Mouse (Mus musculus) adrenal gland, adult 2 months (tissue): ENCODE data around the gene Fabp3. TPM values are rescaled to one million over a fixed set of nuclear protein-coding genes. Genes with fewer than 3 reads are reported as not detected.

ENCODE experiments used
- DNase-seq: peaks from one replicate; pipeline ENCODE4 v3.0.0; 2021
- long read RNA-seq: library from polyadenylated mRNA; stranded (forward); transcript quantifications from one replicate; pipeline ENCODE4 v2.0.0, GENCODE M21; 2021
- polyA plus RNA-seq: library from polyadenylated mRNA; depleted of rRNA; stranded (reverse); fragments of >200 nt; gene quantifications from 2 replicates; pipeline ENCODE4 v1.2.3, GENCODE M21; 2012; rRNA removed
- total RNA-seq, 2 experiments: library from RNA; stranded (reverse); gene quantifications; 2 replicates each; pipeline ENCODE4 v1.2.3; 2021

The Fabp3 gene
- total RNA-seq (100 to 1,000 TPM in 1 of 2 experiments, 10 to 100 TPM in 1; 51.1 to 150 TPM), polyA plus RNA-seq (19.0 and 24.8 TPM in 2 replicates)
- long read RNA-seq, transcript Fabp3-201 (4 exons, 823 nt): major isoform, 163 of 167 reads
- long read RNA-seq, partial matches to known transcripts: 3 of 167 reads
- long read RNA-seq, other reads (novel, unspliced or antisense): 1 of 167 reads

GRCm38 (mm10) chr4:130308231-130309081 is at the start of gene Fabp3, which contains the start of gene Gm10570:
Fabp3 (plus strand) TSS chr4:130308595.
Gm10570 (minus strand) TSS chr4:130308674.
- DNase-seq: no peak

- DNase-seq: no peak
Observed at GRCm38 (mm10) chr4:130260406-130260805, 48.0 kb upstream of the Fabp3 start.

DNA sequence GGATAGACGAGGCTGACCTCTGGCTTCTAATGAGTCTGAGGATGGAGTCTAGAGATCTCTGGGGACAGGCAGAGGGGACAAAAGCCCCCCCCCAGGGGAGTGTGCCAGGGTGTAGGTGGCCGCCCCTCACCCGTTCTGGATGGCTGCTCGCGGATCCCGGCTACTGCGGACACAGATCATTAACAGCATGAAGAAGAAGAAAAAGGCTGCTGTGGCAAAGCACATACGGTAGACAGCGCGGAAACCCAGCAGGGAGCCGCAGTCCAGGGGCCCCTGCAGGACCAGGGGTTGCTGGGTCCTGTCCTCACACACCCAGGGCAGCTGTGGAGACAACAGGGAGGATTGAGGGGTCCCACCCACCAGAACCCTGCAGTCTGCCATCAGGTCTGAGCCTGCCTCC is 44.3 kb upstream of the Fabp3 start:
- DNase-seq: no peak

GRCm38 (mm10) chr4:130264698-130265349 is 43.6 kb upstream of the Fabp3 start:
- DNase-seq: peak; percentile 57

GRCm38 (mm10) chr4:130266601-130267000 is 41.8 kb upstream of the Fabp3 start:
- DNase-seq: no peak

DNA sequence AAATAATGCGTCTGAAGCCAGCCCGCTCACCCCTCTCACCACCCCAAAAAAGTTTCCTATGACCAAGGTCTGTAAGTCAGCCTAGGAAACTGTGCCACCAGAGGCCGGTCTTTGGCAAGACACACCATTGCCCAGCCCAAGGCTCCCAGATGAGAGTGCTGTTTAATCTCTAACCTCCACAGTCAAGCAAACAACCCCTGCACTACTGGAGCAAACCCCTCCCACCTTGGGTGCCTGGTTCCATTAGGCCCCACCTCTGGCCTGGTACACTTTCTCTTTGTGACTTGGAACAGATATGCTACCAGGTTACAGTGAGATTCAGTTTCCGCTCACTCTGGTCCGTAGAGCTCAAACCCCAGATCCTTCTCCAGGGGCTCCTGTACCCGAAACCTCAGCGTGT is 41.3 kb upstream of the Fabp3 start:
- DNase-seq: no peak

DNA sequence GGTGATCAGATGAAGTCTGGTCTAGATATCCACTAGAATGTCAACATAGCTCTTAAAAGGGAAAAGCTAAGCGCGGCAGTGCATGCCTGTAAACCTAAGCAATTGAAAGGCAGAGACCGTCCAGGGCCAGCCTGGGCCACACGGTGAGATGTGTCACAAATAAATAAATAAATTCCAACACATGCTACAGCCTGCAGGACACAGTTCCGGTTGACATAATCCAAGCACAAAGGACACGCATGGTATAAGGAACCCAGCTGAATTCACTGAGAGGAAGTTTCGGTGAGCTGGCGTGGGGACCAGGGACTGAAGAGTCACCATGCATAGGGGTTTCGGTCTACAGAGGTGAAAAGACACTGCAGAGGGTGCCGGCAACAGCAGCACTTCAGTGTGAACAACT is 39.7 kb upstream of the Fabp3 start:
- no peak for DNase-seq

DNA sequence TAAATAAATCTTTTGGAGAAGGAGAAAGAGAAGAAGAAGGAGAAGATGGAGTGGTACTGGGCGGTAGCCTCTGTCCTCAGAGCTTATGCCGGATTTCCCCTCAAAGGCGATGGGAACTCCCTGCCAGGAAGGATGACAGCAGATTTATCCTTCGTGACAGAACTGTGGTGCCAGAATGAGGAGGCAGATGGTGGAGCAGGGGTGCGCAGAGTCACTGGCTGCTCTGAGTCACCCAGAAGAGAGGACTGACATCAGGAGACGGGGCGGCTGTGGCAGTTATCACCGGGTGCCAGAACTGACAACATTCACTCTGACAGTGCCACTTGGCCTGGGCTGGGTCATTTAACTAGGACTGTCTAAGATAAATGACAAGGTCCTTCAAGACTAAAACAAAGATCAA is 38.3 kb upstream of the Fabp3 start:
- peak; percentile 48 for DNase-seq

GRCm38 (mm10) chr4:130270611-130271347 is 37.6 kb upstream of the Fabp3 start:
- DNase-seq: no peak

- DNase-seq: peak; percentile 78
Observed at GRCm38 (mm10) chr4:130273698-130274345, 34.6 kb upstream of the Fabp3 start.

DNA sequence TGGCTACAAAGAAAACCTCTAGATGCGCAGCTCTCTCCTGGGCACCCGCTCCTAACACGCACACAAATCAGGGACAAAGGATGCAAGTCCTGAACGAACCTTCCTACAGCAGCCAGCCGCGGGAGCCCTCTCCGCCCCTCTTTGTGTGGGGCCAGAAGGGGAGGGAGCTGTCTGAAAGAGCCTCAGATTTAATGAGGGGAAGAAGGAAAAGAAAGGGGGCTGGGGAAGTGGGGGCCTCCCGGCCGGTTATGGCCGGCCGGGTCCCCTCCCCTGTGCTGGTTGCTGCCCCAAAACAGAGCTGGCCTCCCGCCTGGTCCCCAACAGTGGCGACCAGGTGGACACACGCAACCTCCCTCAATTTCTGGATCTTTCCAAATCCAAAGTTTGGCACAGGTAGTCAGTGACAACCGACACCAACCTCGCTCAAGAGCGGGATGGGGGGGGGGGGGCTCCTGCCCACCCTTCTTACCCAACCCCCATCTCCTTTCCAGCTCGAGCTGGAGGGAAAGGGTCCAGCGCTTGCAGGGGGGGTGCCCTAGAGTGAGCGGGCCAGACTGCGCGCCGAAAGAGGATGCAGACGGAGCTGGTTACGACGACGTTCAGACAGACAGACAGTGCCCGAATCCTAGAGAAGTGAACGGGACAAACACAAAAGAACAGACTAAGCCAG is 33.9 kb upstream of the Fabp3 start:
- no peak for DNase-seq

DNA sequence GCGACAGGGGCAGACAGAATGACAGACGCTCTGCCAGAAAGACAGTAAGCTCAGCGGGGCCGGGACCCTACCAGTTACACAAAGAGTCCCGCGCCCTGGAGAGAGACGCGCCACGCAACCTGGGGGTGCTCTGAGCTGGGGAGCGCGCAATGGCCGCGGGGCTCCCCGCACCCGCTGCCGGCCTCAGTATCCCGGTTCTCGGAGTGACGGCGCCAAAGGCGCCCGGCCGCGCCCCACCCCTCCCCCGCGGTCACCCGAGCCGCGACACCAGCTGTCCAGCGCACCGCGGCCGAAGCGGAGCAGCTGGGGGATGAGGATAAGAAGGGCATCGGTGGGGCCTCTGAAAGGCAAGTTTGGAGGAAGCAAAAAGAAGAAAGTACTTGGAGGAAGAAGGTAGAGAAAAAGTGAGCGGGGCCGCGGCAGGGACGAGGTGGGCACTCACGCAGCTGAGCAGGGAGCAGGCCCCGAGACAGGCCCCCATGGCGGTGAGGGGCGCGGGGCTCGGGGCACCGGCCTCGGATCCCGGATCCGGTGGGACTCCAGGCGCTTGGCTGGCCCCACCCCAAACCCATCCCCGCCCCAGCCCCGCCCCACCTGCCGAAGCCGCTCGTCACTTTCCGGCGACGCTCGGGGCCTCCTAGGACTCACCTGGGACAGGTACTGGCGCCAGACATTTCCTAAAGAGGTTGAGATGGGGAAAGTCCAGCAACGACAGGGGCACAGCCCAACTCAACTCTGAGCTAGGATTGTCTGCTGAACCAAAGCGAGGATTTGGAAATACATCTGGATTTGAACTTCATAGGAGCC is 33.2 kb upstream of the Fabp3 start:
- no peak for DNase-seq

DNA sequence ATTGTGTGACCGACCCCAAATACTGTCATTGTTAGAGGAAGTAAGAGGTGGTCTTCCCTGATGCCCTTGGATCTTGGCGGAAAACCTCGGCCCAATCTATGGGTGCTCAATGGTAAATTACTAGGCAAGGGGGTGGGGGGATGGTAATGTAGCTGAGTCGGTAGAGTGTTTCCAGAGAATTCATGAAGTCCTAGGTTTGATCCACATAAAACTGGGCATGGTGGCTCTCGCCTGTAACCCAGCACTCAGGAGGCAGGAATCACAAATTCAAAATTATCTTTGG is 32.6 kb upstream of the Fabp3 start:
- DNase-seq: no peak

DNA sequence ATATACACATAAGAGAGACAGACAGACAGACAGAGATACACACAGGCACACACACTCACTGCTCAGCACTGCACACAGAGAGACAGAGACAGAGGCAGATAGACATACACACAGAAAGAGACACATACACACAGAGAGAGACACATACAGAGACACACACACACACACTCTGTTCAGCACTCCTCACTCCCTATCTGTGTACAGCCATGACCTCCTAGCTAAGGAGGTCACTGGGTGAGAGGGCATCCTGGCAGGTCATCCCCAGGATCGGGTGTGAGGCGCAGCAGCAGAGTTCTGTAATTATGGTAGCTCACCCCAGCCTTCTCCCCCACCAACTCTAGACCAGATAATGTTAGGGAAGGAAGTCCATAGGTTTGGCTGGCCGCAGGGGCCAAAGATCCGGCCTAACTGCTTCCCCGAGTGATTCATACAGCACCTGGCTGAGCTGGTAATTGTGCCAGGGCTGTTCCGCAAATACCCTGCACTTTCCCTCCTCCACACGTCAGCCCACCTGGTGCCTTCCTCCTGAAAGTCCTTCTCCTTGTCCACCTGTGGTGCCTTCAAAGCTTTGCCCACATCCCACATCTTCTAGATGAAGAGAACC is 31.7 kb upstream of the Fabp3 start:
- no peak for DNase-seq

- DNase-seq: no peak
Observed at GRCm38 (mm10) chr4:130279105-130279504, 29.3 kb upstream of the Fabp3 start, which contains the start of gene Serinc2. Serinc2 (minus strand) TSS chr4:130279205.

GRCm38 (mm10) chr4:130282856-130283255 is 25.5 kb upstream of the Fabp3 start:
- no peak for DNase-seq

- no peak for DNase-seq
Observed at GRCm38 (mm10) chr4:130283826-130284225, 24.6 kb upstream of the Fabp3 start.

DNA sequence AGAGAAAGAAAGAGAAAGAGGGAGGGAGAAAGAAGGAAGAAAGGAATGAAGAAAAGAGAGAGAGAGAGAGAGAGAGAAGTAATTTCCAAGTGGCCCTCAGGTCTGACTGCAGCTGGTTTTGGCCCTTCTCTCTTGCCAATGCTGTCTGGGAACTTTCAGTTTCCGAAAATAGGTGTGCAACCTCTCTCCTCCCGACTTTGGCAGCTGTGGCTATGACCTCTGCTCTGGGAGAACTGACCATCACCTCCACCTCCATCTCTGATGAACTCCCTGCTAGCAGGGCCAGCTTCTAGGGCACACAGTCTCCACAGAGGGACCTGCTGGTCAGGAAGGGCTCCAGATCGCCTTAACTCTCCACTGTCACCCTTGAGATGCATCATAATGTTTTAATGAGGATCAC is 21.9 kb upstream of the Fabp3 start:
- no peak for DNase-seq

GRCm38 (mm10) chr4:130289824-130290223 is 18.6 kb upstream of the Fabp3 start:
- no peak for DNase-seq

DNA sequence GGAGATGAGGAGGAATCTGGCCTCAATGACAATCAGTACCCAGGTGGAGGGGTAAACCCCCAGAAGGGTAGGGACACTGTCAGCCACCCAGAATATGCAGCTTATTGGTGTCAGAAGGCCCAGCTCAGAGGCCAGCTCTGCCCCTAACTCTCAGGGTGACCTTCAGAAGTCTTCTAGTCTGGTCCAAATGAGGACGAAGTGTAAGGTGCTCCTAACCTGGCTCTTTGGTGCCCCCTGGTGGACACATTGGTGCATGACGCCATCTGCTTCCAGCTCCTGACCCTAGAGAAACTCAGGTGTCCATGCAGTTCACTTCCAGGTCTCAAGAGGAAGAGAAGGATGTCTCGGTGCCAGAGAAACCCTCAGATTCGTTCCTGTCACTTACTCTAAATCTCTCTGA is 16.1 kb upstream of the Fabp3 start:
- peak; percentile 58 for DNase-seq
